Mouse (Mus musculus) CH12.LX (cell line): ENCODE measurements around the gene Acss2. TPM values are rescaled to one million over a fixed set of nuclear protein-coding genes. Genes with fewer than 3 reads are reported as not detected.
A peak's percentile ranks its signal among the peaks of the same experiment; 100 is the strongest.

Experiments used
- DNase-seq: peaks from one replicate; pipeline ENCODE4 v3.0.0-alpha.2; 2013; ENCODE audit errors: extremely low read depth
- H3K27ac ChIP-seq: 2 replicates; pipeline ENCODE4 v1.5.1; 2012; ENCODE audit warnings: low read depth, mild to moderate bottlenecking, control low read depth, moderate library complexity; ENCODE audit not compliant: insufficient read depth
- H3K27me3 ChIP-seq: replicated peaks from 2 replicates; pipeline ENCODE3; 2012; ENCODE audit warnings: inconsistent platforms
- H3K36me3 ChIP-seq, 2 experiments: replicated peaks in 1 of 2; 2 replicates each; pipeline versions ENCODE3 to v1.6.1; 2012; ENCODE audit warnings: inconsistent platforms in 1 of 2, low read length in 1 of 2, mild to moderate bottlenecking in 1 of 2, mixed read lengths in 1 of 2, moderate library complexity in 1 of 2; ENCODE audit not compliant: control insufficient read depth in 1 of 2, insufficient read depth in 1 of 2
- H3K4me1 ChIP-seq, 2 experiments: 2 replicates each; pipeline ENCODE4 v1.6.1; 2012; ENCODE audit warnings: inconsistent platforms in 1 of 2, moderate library complexity in 1 of 2; ENCODE audit not compliant: insufficient read depth in 2 of 2, control insufficient read depth in 1 of 2
- H3K4me2 ChIP-seq: 2 replicates; pipeline ENCODE4 v1.6.1; 2012; ENCODE audit warnings: low read depth, mild to moderate bottlenecking, control low read depth; ENCODE audit not compliant: poor library complexity, insufficient read depth, severe bottlenecking
- H3K4me3 ChIP-seq, 3 experiments: fragments of 150-350 bp in 1 of 3; sonication (generic) in 1 of 3; replicated peaks in 1 of 3; 2 replicates each; pipeline versions ENCODE3 to v1.5.1; 2011 to 2012; ENCODE audit warnings: low read depth in 2 of 3, low read length in 2 of 3, mild to moderate bottlenecking in 2 of 3, moderate library complexity in 2 of 3, control low read depth in 1 of 3, improper control_type of control experiment in 1 of 3, inconsistent platforms in 1 of 3, mixed read lengths in 1 of 3; ENCODE audit not compliant: poor library complexity in 1 of 3
- H3K79me2 ChIP-seq: replicated peaks from 2 replicates; pipeline ENCODE4 v1.6.1; 2012; ENCODE audit warnings: mild to moderate bottlenecking, moderate library complexity; ENCODE audit not compliant: control insufficient read depth, poor library complexity, insufficient read depth, severe bottlenecking; ENCODE audit errors: extremely low read depth
- H3K9ac ChIP-seq: 2 replicates; pipeline ENCODE4 v1.6.1; 2012; ENCODE audit warnings: low read depth, mild to moderate bottlenecking, control low read depth, moderate library complexity; ENCODE audit not compliant: insufficient read depth
- H3K9me3 ChIP-seq: replicated peaks from 2 replicates; pipeline ENCODE3; 2012; ENCODE audit warnings: low read length, inconsistent platforms, mixed read lengths
- CHD2 ChIP-seq: IDR thresholded peaks from 2 replicates; pipeline ENCODE4 v1.6.1; 2011; ENCODE audit warnings: low read length, improper control_type of control experiment
- CTCF ChIP-seq, 2 experiments: IDR thresholded peaks in 1 of 2; conservative IDR thresholded peaks in 1 of 2; 2 replicates each; pipeline ENCODE4 v1.5.1; 2011 to 2012; ENCODE audit warnings: low read depth in 2 of 2, low read length in 2 of 2, improper control_type of control experiment in 1 of 2, inconsistent platforms in 1 of 2, mild to moderate bottlenecking in 1 of 2, moderate library complexity in 1 of 2
- E2F4 ChIP-seq: IDR thresholded peaks from 2 replicates; pipeline ENCODE4 v1.6.1; 2011; ENCODE audit warnings: low read depth, low read length, improper control_type of control experiment; ENCODE audit not compliant: insufficient replicate concordance
- ELF1 ChIP-seq: IDR thresholded peaks from 2 replicates; pipeline ENCODE4 v1.6.1; 2014; ENCODE audit warnings: low read depth, mild to moderate bottlenecking, inconsistent platforms, low read length, improper control_type of control experiment
- EP300 ChIP-seq: IDR thresholded peaks from 2 replicates; pipeline ENCODE4 v1.6.1; 2011; ENCODE audit warnings: low read length, improper control_type of control experiment
- ETS1 ChIP-seq: conservative IDR thresholded peaks from 2 replicates; pipeline ENCODE4 v1.6.1; 2012; ENCODE audit warnings: low read depth, mild to moderate bottlenecking, inconsistent platforms, low read length, improper control_type of control experiment, moderate library complexity
- GABPA ChIP-seq: IDR thresholded peaks from 2 replicates; pipeline ENCODE4 v1.6.1; 2012; ENCODE audit warnings: low read depth, low read length, improper control_type of control experiment, inconsistent platforms; ENCODE audit not compliant: insufficient replicate concordance
- HCFC1 ChIP-seq: IDR thresholded peaks from 2 replicates; pipeline ENCODE4 v1.6.1; 2012; ENCODE audit warnings: low read depth, mild to moderate bottlenecking, inconsistent platforms, low read length, improper control_type of control experiment
- JUN ChIP-seq: IDR thresholded peaks from 2 replicates; pipeline ENCODE4 v1.6.1; 2011; ENCODE audit warnings: low read depth, mild to moderate bottlenecking, low read length, improper control_type of control experiment, moderate library complexity; ENCODE audit not compliant: insufficient read depth
- JUND ChIP-seq: conservative IDR thresholded peaks from 2 replicates; pipeline ENCODE4 v1.6.1; 2011; ENCODE audit warnings: low read depth, low read length, improper control_type of control experiment
- MAFK ChIP-seq: IDR thresholded peaks from 2 replicates; pipeline ENCODE4 v1.6.1; 2011; ENCODE audit warnings: low read length, improper control_type of control experiment; ENCODE audit not compliant: insufficient replicate concordance
- MAX ChIP-seq: IDR thresholded peaks from 2 replicates; pipeline ENCODE4 v1.6.1; 2011; ENCODE audit warnings: low read length, improper control_type of control experiment
- MEF2A ChIP-seq: IDR thresholded peaks from 2 replicates; pipeline ENCODE4 v1.6.1; 2014; ENCODE audit warnings: low read depth, mild to moderate bottlenecking, inconsistent platforms, low read length, improper control_type of control experiment, borderline replicate concordance
- MXI1 ChIP-seq: IDR thresholded peaks from 2 replicates; pipeline ENCODE4 v1.6.1; 2011; ENCODE audit warnings: mild to moderate bottlenecking, low read depth, low read length, improper control_type of control experiment
- MYC ChIP-seq: IDR thresholded peaks from 2 replicates; pipeline ENCODE4 v1.6.1; 2011; ENCODE audit warnings: low read depth, mild to moderate bottlenecking, improper control_type of control experiment, low read length
- NELFE ChIP-seq: IDR thresholded peaks from 2 replicates; pipeline ENCODE4 v1.6.1; 2011; ENCODE audit warnings: low read depth, low read length, improper control_type of control experiment
- NRF1 ChIP-seq: IDR thresholded peaks from 2 replicates; pipeline ENCODE4 v1.6.1; 2014; ENCODE audit warnings: low read depth, mild to moderate bottlenecking, inconsistent platforms, low read length, improper control_type of control experiment, moderate library complexity
- PAX5 ChIP-seq: IDR thresholded peaks from 2 replicates; pipeline ENCODE4 v1.6.1; 2012; ENCODE audit warnings: low read length, inconsistent platforms, mixed read lengths
- RAD21 ChIP-seq: IDR thresholded peaks from 2 replicates; pipeline ENCODE4 v1.6.1; 2011; ENCODE audit warnings: low read depth, mild to moderate bottlenecking, low read length, improper control_type of control experiment, moderate library complexity
- RCOR1 ChIP-seq: conservative IDR thresholded peaks from 2 replicates; pipeline ENCODE4 v1.6.1; 2012; ENCODE audit warnings: low read depth, mild to moderate bottlenecking, inconsistent platforms, low read length, improper control_type of control experiment
- SIN3A ChIP-seq: IDR thresholded peaks from 2 replicates; pipeline ENCODE4 v1.6.1; 2012; ENCODE audit warnings: low read length, improper control_type of control experiment, inconsistent platforms
- SMC3 ChIP-seq: IDR thresholded peaks from 2 replicates; pipeline ENCODE4 v1.6.1; 2011; ENCODE audit warnings: low read depth, low read length, improper control_type of control experiment
- TBP ChIP-seq: conservative IDR thresholded peaks from 2 replicates; pipeline ENCODE4 v1.6.1; 2011; ENCODE audit warnings: low read depth, low read length, improper control_type of control experiment
- UBTF ChIP-seq: IDR thresholded peaks from 2 replicates; pipeline ENCODE4 v1.6.1; 2012; ENCODE audit warnings: low read depth, mild to moderate bottlenecking, inconsistent platforms, low read length, improper control_type of control experiment, moderate library complexity
- USF1 ChIP-seq: IDR thresholded peaks from 2 replicates; pipeline ENCODE4 v1.6.1; 2014; ENCODE audit warnings: low read depth, mild to moderate bottlenecking, inconsistent platforms, low read length, improper control_type of control experiment
- ZC3H11A ChIP-seq: IDR thresholded peaks from 2 replicates; pipeline ENCODE4 v1.6.1; 2012; ENCODE audit warnings: low read depth, mild to moderate bottlenecking, inconsistent platforms, low read length, improper control_type of control experiment
- ZKSCAN1 ChIP-seq: IDR thresholded peaks from 2 replicates; pipeline ENCODE4 v1.6.1; 2012; ENCODE audit warnings: low read depth, inconsistent platforms, low read length, improper control_type of control experiment, borderline replicate concordance
- ZMIZ1 ChIP-seq: IDR thresholded peaks from 2 replicates; pipeline ENCODE4 v1.6.1; 2012; ENCODE audit warnings: low read depth, mild to moderate bottlenecking, inconsistent platforms, low read length, improper control_type of control experiment
- ZNF384 ChIP-seq: IDR thresholded peaks from 2 replicates; pipeline ENCODE4 v1.6.1; 2012; ENCODE audit warnings: low read depth, low read length, improper control_type of control experiment, inconsistent platforms
- dilution Hi-C: fragments of 300-500 bp; cut with MboI; formaldehyde crosslinking; loops from 2 replicates; pipeline ENCODE4 v1.14.3; 2020; ENCODE audit warnings: low sequenced_read_pairs; ENCODE audit not compliant: extremely low pct_unique_long_range_greater_than_20kb, extremely low pct_ligation_motif_present
- in situ Hi-C: fragments of 300-500 bp; cut with MboI; formaldehyde crosslinking; loops from 3 replicates; pipeline ENCODE4 v1.14.3; 2019; ENCODE audit warnings: low sequenced_read_pairs, low pct_ligation_motif_present, low pct_unique_long_range_greater_than_20kb, mixed read lengths
- polyA plus RNA-seq: library from polyadenylated mRNA; unstranded; fragments of >175 nt; gene quantifications from 2 replicates; pipeline ENCODE4 v1.2.1, GENCODE M21; 2012; ENCODE audit warnings: low read depth; ENCODE audit not compliant: insufficient read length
- total RNA-seq, 2 experiments: library from RNA; depleted of rRNA; stranded (reverse); fragments of 300-350 nt in 1 of 2; fragments of >200 nt in 1 of 2; gene quantifications; 2 replicates each; pipeline ENCODE4 v1.2.3; 2012 to 2014

Gene Acss2
- total and polyA plus RNA-seq, 3 experiments: 3.4 to 11.0 (median 10.0) TPM

DNA sequence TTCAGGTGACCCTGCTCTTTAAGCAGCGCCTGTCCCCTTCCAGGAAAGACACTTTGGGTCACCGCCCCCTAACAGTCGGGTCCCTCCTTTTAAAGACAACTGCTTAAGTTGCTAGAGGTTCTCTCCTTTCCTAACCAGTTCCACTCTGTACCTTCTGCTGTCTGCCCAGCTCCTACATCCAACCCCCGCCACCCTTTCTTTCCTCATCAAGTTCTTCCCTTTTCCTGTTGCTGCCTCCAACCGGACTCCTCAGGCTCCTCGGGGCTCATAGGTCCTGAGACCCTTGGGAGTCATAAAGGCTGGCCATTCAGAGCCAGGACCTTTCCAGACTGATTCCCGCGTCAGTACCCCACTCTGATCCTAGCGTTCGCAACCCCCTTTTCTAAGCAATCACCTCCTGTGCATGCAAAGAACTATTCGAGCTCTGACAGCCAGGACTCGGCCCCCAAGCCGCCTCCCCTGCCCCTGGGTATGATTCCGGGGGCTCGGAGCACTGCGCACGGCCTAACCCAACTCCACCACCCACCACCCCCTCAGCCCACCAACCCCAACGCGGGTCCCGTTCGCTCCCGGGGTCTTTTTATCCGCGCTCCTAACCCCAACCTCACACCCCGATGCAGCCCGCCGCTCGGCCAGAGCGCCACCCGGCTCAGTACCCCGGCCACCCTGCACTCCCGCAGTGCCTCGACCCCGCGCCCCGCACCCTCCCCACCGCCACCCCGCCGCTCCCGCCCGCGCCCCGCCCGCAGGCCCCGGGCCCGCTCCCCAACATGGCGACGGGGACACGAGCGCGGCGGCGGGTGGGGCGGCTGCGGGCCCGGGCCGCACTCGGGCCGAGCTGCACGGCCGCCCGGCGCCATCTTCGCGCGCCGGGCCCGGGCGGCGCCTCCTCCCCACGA, 44.8 kb upstream of the Acss2 start:
- dilution Hi-C loops: no loop called here
- H3K9me3 ChIP-seq: no peaks in the 10 kb centered on the region
- H3K27me3 ChIP-seq: no peaks in the 10 kb centered on the region
- peak overlapping the region; percentile 87 for H3K9ac ChIP-seq
- H3K4me3 ChIP-seq: peak overlapping the region; percentile 82 to 92 (median 89)
- in situ Hi-C loops: no loop called here
- peak; percentile 42 for DNase-seq
- peak overlapping the region; percentile 78 for H3K4me2 ChIP-seq
- H3K27ac ChIP-seq: no peak overlapping the region
- no peaks in the 10 kb centered on the region for H3K36me3 ChIP-seq
- TF ChIP-seq ZNF384: no peak
- TF ChIP-seq CTCF (conservative IDR thresholded peaks at IDR 0.05 in 1 of 2, IDR thresholded peaks at IDR 0.05 in 1 of 2; ENCODE audit: low read depth in 2 of 2, low read length in 2 of 2): no peak
- TF ChIP-seq UBTF: 0 out of 2 replicates have a peak, but pooled peaks have one; percentile 76
- H3K4me1 ChIP-seq: peaks cover 0 to 18% of the 10 kb centered on the region in 2 experiments; a peak in 2 of 4 replicates
- H3K79me2 ChIP-seq: peaks cover 30% of the 10 kb centered on the region

- no peaks in the 10 kb centered on the region for H3K27me3 ChIP-seq
- peaks cover 30% of the 10 kb centered on the region for H3K79me2 ChIP-seq
- H3K4me2 ChIP-seq: peak within 1 kb of the TSS; percentile 88
- H3K27ac ChIP-seq: 0 out of 2 replicates have a peak within 1 kb of the TSS, but pooled peaks have one; percentile 12
- peak within 1 kb of the TSS; percentile 87 for H3K9ac ChIP-seq
- dilution Hi-C loops: no loop called here
- in situ Hi-C loops: no loop called here
- peak within 1 kb of the TSS; percentile 82 to 92 (median 89) for H3K4me3 ChIP-seq
- peaks cover 0 to 18% of the 10 kb centered on the region in 2 experiments; a peak in 2 of 4 replicates for H3K4me1 ChIP-seq
- peak; percentile 73 for DNase-seq
- H3K9me3 ChIP-seq: no peaks in the 10 kb centered on the region
- no peaks in the 10 kb centered on the region for H3K36me3 ChIP-seq
- TF ChIP-seq USF1 (peak; percentile 84), PAX5 (no peak), RAD21 (no peak), E2F4 (no peak), ETS1 (no peak), TBP (0 out of 2 replicates have a peak, but pooled peaks have one; percentile 66), MEF2A (no peak), CHD2 (no peak), HCFC1 (no peak), ELF1 (no peak), MAFK (no peak), MXI1 (peak; percentile 80; the same call in 1 of the 2 replicates), JUN (no peak), SMC3 (no peak), SIN3A (no peak; the same call in 1 of the 2 replicates), UBTF (no peak), RCOR1 (no peak), EP300 (no peak), JUND (no peak), ZMIZ1 (no peak), MAX (0 out of 2 replicates have a peak, but pooled peaks have one; percentile 47), MYC (0 out of 2 replicates have a peak, but pooled peaks have one; percentile 22), CTCF (conservative IDR thresholded peaks at IDR 0.05 in 1 of 2, IDR thresholded peaks at IDR 0.05 in 1 of 2; ENCODE audit: low read depth in 2 of 2, low read length in 2 of 2) (no peak), NELFE (peak; percentile 71), ZNF384 (no peak), GABPA (no peak), NRF1 (0 out of 2 replicates have a peak, but pooled peaks have one; percentile 30), ZKSCAN1 (no peak), ZC3H11A (no peak)
Measured at GRCm38 (mm10) chr2:155473570-155474088, 44.1 kb upstream of the Acss2 start, which contains the start of gene Ncoa6. Gene Ncoa6 (minus strand): TSS chr2:155473894.
